Mouse (Mus musculus): ENCODE data around the gene Mipep. TPM values are rescaled to one million over a fixed set of nuclear protein-coding genes. Genes with fewer than 3 reads are reported as not detected.

Gene Mipep
- total and polyA plus RNA-seq, 3 experiments = 19.1 to 26.4 TPM; not detected in 1

DNA sequence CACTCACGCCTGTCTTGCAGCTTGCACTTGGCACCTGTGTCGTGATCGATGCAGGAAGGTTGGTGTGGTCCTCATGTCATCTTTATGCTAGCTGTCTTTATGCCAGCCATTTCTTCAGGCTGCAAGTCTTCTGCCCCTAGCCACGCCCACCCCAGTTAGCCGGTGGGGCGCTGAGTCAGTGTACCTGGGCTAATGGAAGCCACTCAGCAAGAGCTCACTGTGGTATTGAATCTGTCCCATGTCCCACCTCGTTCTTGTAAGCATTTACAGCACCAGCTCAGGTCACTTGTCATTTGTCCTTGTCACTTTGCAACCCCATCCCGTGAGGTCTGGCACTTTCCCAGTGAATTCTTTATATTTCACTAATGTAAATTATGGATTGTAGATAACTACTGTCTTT, 43.3 kb upstream of the Mipep start:
- H3K27ac ChIP-seq (ENCODE audit: control insufficient read depth, low read depth, low read length) = no peak overlapping the region

GRCm38 (mm10) chr14:60741490-60741981, 42.8 kb upstream of the Mipep start:
- peaks cover 0 to 19% of the 10 kb centered on the region in 2 experiments; a peak in 3 of 4 replicates for H3K4me1 ChIP-seq (ENCODE audit: control insufficient read depth in 1 of 2, insufficient read depth in 2 of 2, low read length in 2 of 2)
- TF ChIP-seq UBTF (IDR thresholded peaks at IDR 0.05; ENCODE audit: borderline replicate concordance, insufficient read depth, low read depth, low read length) = no peak
- H3K27ac ChIP-seq (ENCODE audit: control insufficient read depth, low read depth, low read length) = no peak overlapping the region
- no peaks in the 10 kb centered on the region for H3K27me3 ChIP-seq (ENCODE audit: control insufficient read depth in 1 of 2, insufficient read depth in 2 of 2, low read length in 2 of 2)
- no peaks in the 10 kb centered on the region for H3K79me2 ChIP-seq (ENCODE audit: control insufficient read depth, insufficient read depth, low read length, poor library complexity)
- H3K9ac ChIP-seq (ENCODE audit: control insufficient read depth, low read depth, low read length, poor library complexity, severe bottlenecking) = no peak overlapping the region
- H3K4me3 ChIP-seq (ENCODE audit: control insufficient read depth in 1 of 2, insufficient read depth in 1 of 2, low read depth in 2 of 2, low read length in 2 of 2) = no peak overlapping the region
- H3K36me3 ChIP-seq (ENCODE audit: control insufficient read depth in 1 of 2, insufficient read depth in 2 of 2, low read length in 2 of 2) = peaks cover 0 to 16% of the 10 kb centered on the region in 2 experiments; a peak in 2 of 4 replicates
- no peak for DNase-seq (ENCODE audit: low read depth, low spot score)
- H3K9me3 ChIP-seq (replicated peaks; ENCODE audit: insufficient read depth, low read length) = no peaks in the 10 kb centered on the region

More for the DNA sequence above, 43.3 kb upstream of the Mipep start:
- Histone ChIP-seq H3K4me1 (ENCODE audit: control insufficient read depth in 1 of 2, insufficient read depth in 2 of 2, low read length in 2 of 2) (peaks cover 0 to 24% of the 10 kb centered on the region in 2 experiments; a peak in 3 of 4 replicates), H3K9me3 (replicated peaks; ENCODE audit: insufficient read depth, low read length) (no peaks in the 10 kb centered on the region), H3K36me3 (ENCODE audit: control insufficient read depth in 1 of 2, insufficient read depth in 2 of 2, low read length in 2 of 2) (peaks cover 0 to 16% of the 10 kb centered on the region in 2 experiments; a peak in 2 of 4 replicates), H3K27me3 (ENCODE audit: control insufficient read depth in 1 of 2, insufficient read depth in 2 of 2, low read length in 2 of 2) (no peaks in the 10 kb centered on the region), H3K79me2 (ENCODE audit: control insufficient read depth, insufficient read depth, low read length, poor library complexity) (no peaks in the 10 kb centered on the region), H3K4me3 (ENCODE audit: control insufficient read depth in 1 of 2, insufficient read depth in 1 of 2, low read depth in 2 of 2, low read length in 2 of 2) (no peak overlapping the region), H3K9ac (ENCODE audit: control insufficient read depth, low read depth, low read length, poor library complexity, severe bottlenecking) (no peak overlapping the region)
- no peak for DNase-seq (ENCODE audit: low read depth, low spot score)
- TF ChIP-seq ETS1 (IDR thresholded peaks at IDR 0.05; ENCODE audit: low read depth, low read length) (no peak), TAL1 (IDR thresholded peaks at IDR 0.05; ENCODE audit: low read length) (no peak), ZC3H11A (IDR thresholded peaks at IDR 0.05; ENCODE audit: low read depth, low read length) (no peak), NRF1 (IDR thresholded peaks at IDR 0.05; ENCODE audit: insufficient read depth, low read depth, low read length, poor library complexity, severe bottlenecking) (no peak), JUND (IDR thresholded peaks at IDR 0.05; ENCODE audit: low read depth, low read length) (no peak), USF2 (IDR thresholded peaks at IDR 0.05; ENCODE audit: borderline replicate concordance in 1 of 2, insufficient read depth in 1 of 2, low read depth in 1 of 2, low read length in 2 of 2) (no peak), MXI1 (IDR thresholded peaks at IDR 0.05; ENCODE audit: low read depth, low read length) (no peak), RAD21 (IDR thresholded peaks at IDR 0.05; ENCODE audit: low read depth, low read length) (no peak), BHLHE40 (IDR thresholded peaks at IDR 0.05; ENCODE audit: borderline replicate concordance, low read depth, low read length) (no peak), USF1 (IDR thresholded peaks at IDR 0.05; ENCODE audit: low read depth, low read length) (no peak)

DNA sequence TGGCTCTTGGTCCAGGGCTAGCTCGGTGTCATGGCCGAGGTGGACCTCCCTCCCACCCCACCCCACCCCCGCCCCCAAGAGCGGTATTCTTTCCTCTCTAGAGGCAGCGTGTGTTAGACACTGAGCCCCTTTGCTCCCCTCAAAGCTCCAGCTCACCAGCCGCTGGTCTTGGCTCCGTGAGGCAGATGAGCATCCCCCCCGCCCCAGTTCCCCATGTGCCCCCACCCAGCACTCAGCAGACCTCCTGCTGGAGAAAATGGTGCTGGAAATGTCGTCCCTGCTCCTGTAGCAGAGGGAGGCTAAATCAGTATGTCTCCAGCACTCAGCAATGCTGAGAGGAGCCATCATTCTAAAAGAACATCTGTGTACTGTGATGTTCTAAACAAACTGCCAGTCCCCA, 40.7 kb upstream of the Mipep start:
- peaks cover 0 to 2% of the 10 kb centered on the region in 2 experiments; a peak in 2 of 4 replicates for H3K36me3 ChIP-seq (ENCODE audit: control insufficient read depth in 1 of 2, insufficient read depth in 2 of 2, low read length in 2 of 2)
- H3K79me2 ChIP-seq (ENCODE audit: control insufficient read depth, insufficient read depth, low read length, poor library complexity) = no peaks in the 10 kb centered on the region
- no peaks in the 10 kb centered on the region for H3K4me1 ChIP-seq (ENCODE audit: control insufficient read depth in 1 of 2, insufficient read depth in 2 of 2, low read length in 2 of 2)
- no peaks in the 10 kb centered on the region for H3K27me3 ChIP-seq (ENCODE audit: control insufficient read depth in 1 of 2, insufficient read depth in 2 of 2, low read length in 2 of 2)
- H3K4me3 ChIP-seq (ENCODE audit: control insufficient read depth in 1 of 2, insufficient read depth in 1 of 2, low read depth in 2 of 2, low read length in 2 of 2) = no peak overlapping the region
- DNase-seq (ENCODE audit: low read depth, low spot score) = no peak
- TF ChIP-seq RAD21 (IDR thresholded peaks at IDR 0.05; ENCODE audit: low read depth, low read length) (no peak), HCFC1 (IDR thresholded peaks at IDR 0.05; ENCODE audit: low read depth, low read length) (no peak), GABPA (IDR thresholded peaks at IDR 0.05; ENCODE audit: low read depth, low read length) (no peak), E2F4 (IDR thresholded peaks at IDR 0.05; ENCODE audit: borderline replicate concordance, low read depth, low read length) (no peak), MAZ (IDR thresholded peaks at IDR 0.05; ENCODE audit: low read depth, low read length) (no peak), GATA1 (IDR thresholded peaks at IDR 0.05; ENCODE audit: low read depth, low read length) (no peak), ELF1 (IDR thresholded peaks at IDR 0.05; ENCODE audit: low read depth, low read length) (no peak), POLR2A (IDR thresholded peaks at IDR 0.05; ENCODE audit: control insufficient read depth in 1 of 2, insufficient read depth in 1 of 2, low read depth in 1 of 2, low read length in 2 of 2, poor library complexity in 1 of 2) (no peak), POLR2AphosphoS5 (IDR thresholded peaks at IDR 0.05; ENCODE audit: borderline replicate concordance, low read depth, low read length) (no peak), CTCF (IDR thresholded peaks at IDR 0.05 in 2 of 3, conservative IDR thresholded peaks at IDR 0.05 in 1 of 3; ENCODE audit: control insufficient read depth in 1 of 3, insufficient read depth in 1 of 3, low read depth in 2 of 3, low read length in 3 of 3, poor library complexity in 1 of 3, severe bottlenecking in 1 of 3) (no peak), RCOR1 (IDR thresholded peaks at IDR 0.05; ENCODE audit: low read depth, low read length) (no peak), NELFE (IDR thresholded peaks at IDR 0.05; ENCODE audit: low read depth, low read length) (no peak), ETS1 (IDR thresholded peaks at IDR 0.05; ENCODE audit: low read depth, low read length) (no peak), NRF1 (IDR thresholded peaks at IDR 0.05; ENCODE audit: insufficient read depth, low read depth, low read length, poor library complexity, severe bottlenecking) (no peak), MYC (IDR thresholded peaks at IDR 0.05; ENCODE audit: low read depth, low read length) (no peak)
- H3K27ac ChIP-seq (ENCODE audit: control insufficient read depth, low read depth, low read length) = no peak overlapping the region
- no peak overlapping the region for H3K9ac ChIP-seq (ENCODE audit: control insufficient read depth, low read depth, low read length, poor library complexity, severe bottlenecking)
- H3K9me3 ChIP-seq (replicated peaks; ENCODE audit: insufficient read depth, low read length) = no peaks in the 10 kb centered on the region

Data from MEL (cell line).